Mouse (Mus musculus): ENCODE data around the gene Strada. TPM values are rescaled to one million over a fixed set of nuclear protein-coding genes. Genes with fewer than 3 reads are reported as not detected.

Strada gene
- polyA plus RNA-seq, 1 experiment from 2014 or later, result 26.6 TPM

DNA sequence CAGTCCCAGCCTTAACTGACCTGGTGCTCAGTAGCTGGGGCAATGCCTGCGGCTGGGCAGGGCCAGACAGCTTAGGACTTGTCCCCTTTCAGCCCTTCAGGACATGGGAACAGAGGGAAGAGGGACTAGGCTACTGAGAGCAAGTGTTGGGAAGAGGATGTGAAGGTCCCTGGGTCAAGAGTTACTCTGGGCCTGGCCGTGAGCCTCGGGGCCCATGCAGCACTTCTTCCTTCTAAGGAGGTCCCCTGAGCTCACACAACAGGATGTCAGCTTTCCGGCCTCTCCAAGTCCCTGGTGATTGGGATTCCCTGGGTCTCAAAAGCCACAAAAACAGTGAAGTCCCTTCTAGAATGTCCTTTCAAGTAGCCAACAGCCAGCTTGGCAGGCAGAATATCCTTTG lies 38.4 kb downstream of the Strada start:
- Histone ChIP-seq H3K4me3 (ENCODE audit: low read depth, low read length) (no peak overlapping the region), H3K36me3 (ENCODE audit: control insufficient read depth, insufficient read depth, low read length) (peaks cover 15% of the 10 kb centered on the region), H3K9me3 (replicated peaks; ENCODE audit: control insufficient read depth, low read length) (no peaks in the 10 kb centered on the region), H3K27me3 (ENCODE audit: control insufficient read depth, insufficient read depth, low read length) (no peaks in the 10 kb centered on the region), H3K27ac (ENCODE audit: low read depth, low read length) (peak overlapping the region; percentile 35; the same call in 1 of the 2 replicates), H3K9ac (ENCODE audit: low read depth, low read length) (no peak overlapping the region), H3K4me1 (ENCODE audit: control insufficient read depth, insufficient read depth, low read length) (peaks cover 20% of the 10 kb centered on the region), H3K4me2 (no peak overlapping the region)
- no peak for ATAC-seq (replicated peaks; ENCODE audit: insufficient number of reproducible peaks, low FRiP score, low TSS enrichment)
- WGBS (ENCODE audit: insufficient replicate concordance), result 72% methylated on average over 4 of the region's 4 CpGs

DNA sequence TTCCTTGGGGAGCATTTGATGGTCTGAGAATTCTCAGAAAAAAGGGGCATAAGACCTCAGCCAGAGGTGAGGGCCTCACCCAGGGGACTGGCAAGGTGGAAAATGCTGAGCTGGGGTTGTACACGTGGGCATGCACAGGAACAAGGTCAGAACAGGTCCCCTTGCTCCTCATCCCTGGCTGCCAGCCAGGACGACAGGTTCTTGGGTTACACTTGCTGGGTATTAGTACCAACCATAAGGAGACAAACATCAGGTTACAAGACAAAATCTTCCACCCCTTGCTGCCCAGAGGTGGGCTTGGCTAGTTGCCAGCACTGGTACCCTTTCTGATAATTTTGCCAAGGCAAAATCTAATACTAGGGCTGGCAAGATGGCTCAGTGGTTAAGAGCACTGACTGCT lies 39.7 kb downstream of the Strada start:
- Histone ChIP-seq H3K4me1 (ENCODE audit: control insufficient read depth, insufficient read depth, low read length) (peaks cover 24% of the 10 kb centered on the region), H3K36me3 (ENCODE audit: control insufficient read depth, insufficient read depth, low read length) (peaks cover 19% of the 10 kb centered on the region), H3K27ac (ENCODE audit: low read depth, low read length) (no peak overlapping the region), H3K27me3 (ENCODE audit: control insufficient read depth, insufficient read depth, low read length) (no peaks in the 10 kb centered on the region), H3K4me2 (no peak overlapping the region), H3K9me3 (replicated peaks; ENCODE audit: control insufficient read depth, low read length) (no peaks in the 10 kb centered on the region), H3K4me3 (ENCODE audit: low read depth, low read length) (no peak overlapping the region), H3K9ac (ENCODE audit: low read depth, low read length) (no peak overlapping the region)
- 87% methylated on average over 2 of the region's 2 CpGs for WGBS (ENCODE audit: insufficient replicate concordance)
- ATAC-seq (replicated peaks; ENCODE audit: insufficient number of reproducible peaks, low FRiP score, low TSS enrichment), result no peak

DNA sequence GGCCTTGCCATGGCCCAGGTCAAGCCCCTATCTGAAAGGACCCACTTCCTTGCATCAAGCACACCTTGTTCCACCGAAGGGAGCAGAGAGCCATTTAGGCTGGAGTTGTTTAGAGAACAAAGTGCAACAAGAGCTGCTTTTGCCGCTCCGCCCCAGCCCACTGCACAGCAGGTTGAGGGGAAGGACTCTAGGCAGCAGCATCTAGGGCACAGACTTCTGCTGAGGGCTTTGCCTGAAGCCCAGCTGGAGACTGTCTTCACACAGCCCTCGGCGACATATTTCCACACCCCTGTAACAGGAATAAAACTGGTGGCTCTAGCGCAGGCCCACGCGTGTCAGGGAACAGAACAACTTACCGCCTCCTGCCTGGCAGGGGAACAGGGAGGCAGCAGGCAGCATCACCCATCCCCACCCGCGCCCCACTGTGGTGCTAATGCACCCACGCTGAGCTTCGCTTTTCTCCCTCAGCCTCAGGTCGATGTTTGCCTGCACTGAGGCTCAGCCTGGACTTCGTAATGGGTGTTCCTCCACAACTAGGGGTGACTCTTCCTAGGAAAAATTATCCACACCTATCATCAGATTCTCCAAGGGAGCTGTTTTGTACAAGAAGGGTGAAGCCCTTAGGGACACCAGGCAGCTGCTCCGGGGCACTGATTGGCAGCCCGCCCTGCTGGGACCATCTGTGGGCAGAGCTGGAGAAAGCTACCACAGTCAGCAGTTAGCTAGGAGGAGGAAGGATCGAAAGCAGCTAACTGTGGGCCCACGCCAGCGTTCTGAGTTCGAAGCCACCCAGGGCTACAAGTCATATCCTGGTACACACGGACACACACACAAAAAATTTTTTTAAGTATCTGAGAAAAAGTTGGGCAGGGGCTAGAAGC lies 40.9 kb downstream of the Strada start, which contains the start of the genes Gm10840 and Limd2:
Gene Gm10840, plus strand, starts transcription at position 10 of the 881 bp plus-strand sequence.
Gene Limd2, minus strand, starts transcription at position 20 of the 881 bp plus-strand sequence.
- no peak for ATAC-seq (replicated peaks; ENCODE audit: insufficient number of reproducible peaks, low FRiP score, low TSS enrichment)
- H3K9ac ChIP-seq (ENCODE audit: low read depth, low read length), result peak within 1 kb of the TSS; percentile 94
- H3K9me3 ChIP-seq (replicated peaks; ENCODE audit: control insufficient read depth, low read length), result no peaks in the 10 kb centered on the region
- H3K4me2 ChIP-seq, result peak within 1 kb of the TSS; percentile 95
- peak within 1 kb of the TSS; percentile 90 for H3K4me3 ChIP-seq (ENCODE audit: low read depth, low read length)
- no peaks in the 10 kb centered on the region for H3K27me3 ChIP-seq (ENCODE audit: control insufficient read depth, insufficient read depth, low read length)
- H3K4me1 ChIP-seq (ENCODE audit: control insufficient read depth, insufficient read depth, low read length), result peaks cover 24% of the 10 kb centered on the region
- peak within 1 kb of the TSS; percentile 94 for H3K27ac ChIP-seq (ENCODE audit: low read depth, low read length)
- WGBS (ENCODE audit: insufficient replicate concordance), result 33% methylated on average over 22 of the region's 22 CpGs
- peaks cover 24% of the 10 kb centered on the region for H3K36me3 ChIP-seq (ENCODE audit: control insufficient read depth, insufficient read depth, low read length)

DNA sequence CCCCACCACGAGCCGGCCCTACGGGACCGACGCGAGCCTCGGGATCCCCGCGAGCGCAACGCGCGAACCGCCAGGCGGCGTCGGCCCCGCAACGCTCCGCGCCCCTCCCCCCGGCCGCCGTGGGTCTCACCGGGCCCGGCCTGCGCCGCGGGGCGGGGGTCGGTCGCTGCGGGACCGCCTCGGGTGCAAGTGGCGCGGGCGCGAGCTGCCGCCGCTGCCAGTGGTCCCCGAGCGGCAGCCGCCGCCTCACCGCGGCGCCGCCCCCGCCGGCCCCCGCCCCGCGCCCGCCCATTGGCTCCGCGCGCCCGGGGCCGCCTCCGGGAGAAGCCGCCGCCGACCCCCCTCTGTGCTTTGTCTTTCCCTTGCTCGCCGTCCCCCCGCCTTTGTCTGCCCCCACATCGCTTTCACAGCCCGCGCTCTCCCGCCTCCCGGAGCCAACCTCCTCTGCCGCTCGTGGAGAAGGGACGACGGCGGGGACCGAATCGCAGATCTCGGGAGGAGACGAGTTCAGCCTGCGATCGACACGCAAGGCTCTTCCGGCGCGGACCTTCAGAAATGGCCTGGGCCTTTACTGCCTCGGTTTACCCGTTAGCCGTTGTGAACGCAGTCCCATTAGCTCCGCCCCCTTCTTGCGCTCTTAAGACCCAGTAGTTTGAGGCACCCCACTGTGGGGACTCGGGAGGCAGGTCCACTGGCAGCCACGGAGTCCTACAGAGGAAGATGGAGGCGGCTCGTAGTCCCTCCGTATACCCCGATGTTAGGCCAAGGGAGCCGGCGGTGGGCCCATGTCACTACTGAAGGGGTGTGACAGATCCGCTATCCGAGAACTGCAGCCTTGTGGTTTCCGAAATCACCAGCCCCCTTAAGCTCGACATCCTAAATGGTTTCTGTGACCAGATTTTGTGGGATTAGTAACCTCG lies 41.8 kb downstream of the Strada start:
- Histone ChIP-seq H3K4me1 (ENCODE audit: control insufficient read depth, insufficient read depth, low read length) (peaks cover 24% of the 10 kb centered on the region), H3K27me3 (ENCODE audit: control insufficient read depth, insufficient read depth, low read length) (no peaks in the 10 kb centered on the region), H3K4me2 (peak overlapping the region; percentile 95), H3K27ac (ENCODE audit: low read depth, low read length) (peak overlapping the region; percentile 94), H3K9me3 (replicated peaks; ENCODE audit: control insufficient read depth, low read length) (no peaks in the 10 kb centered on the region), H3K9ac (ENCODE audit: low read depth, low read length) (peak overlapping the region; percentile 94), H3K36me3 (ENCODE audit: control insufficient read depth, insufficient read depth, low read length) (peaks cover 22% of the 10 kb centered on the region), H3K4me3 (ENCODE audit: low read depth, low read length) (peak overlapping the region; percentile 90)
- under 1% methylated on average over 77 of the region's 106 CpGs for WGBS (ENCODE audit: insufficient replicate concordance)
- ATAC-seq (replicated peaks; ENCODE audit: insufficient number of reproducible peaks, low FRiP score, low TSS enrichment), result peak; percentile 59

DNA sequence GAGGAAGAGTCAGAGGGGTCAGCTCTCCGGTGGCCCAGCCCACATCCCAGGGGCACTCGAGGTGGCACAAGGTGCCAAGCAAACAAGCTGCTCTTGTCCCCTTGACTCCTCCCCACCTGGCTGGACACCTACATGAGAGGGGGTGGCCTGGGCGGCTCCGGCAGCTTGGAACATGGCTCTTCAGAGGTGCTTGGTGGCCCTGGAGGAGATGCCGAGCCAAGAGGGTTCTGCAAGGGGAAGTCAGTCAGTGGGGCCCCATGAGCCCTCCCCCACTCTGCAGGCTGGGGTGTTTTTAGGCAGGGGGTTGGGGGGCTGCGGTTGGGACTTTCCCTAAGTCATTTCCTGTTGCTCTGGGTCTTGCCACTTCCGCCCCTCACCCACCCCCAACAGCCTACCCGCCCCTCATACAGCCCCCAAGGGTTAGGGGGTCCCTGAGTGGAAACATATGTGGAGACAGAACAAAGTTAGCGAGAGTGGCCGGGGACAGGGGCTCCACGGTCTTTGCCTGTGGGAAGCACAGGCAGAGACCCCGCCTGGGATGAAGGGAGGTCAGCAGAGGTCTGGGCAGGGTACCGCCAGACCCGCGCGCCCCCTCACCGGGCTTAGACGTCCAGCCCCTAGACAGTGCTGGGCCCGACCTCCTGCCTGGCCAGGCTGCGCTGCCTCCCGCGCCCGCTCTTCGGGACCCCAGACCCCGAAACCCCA lies 42.6 kb downstream of the Strada start:
- Histone ChIP-seq H3K9ac (ENCODE audit: low read depth, low read length) (peak overlapping the region; percentile 94), H3K27me3 (ENCODE audit: control insufficient read depth, insufficient read depth, low read length) (no peaks in the 10 kb centered on the region), H3K4me2 (peak overlapping the region; percentile 95), H3K4me3 (ENCODE audit: low read depth, low read length) (peak overlapping the region; percentile 90), H3K4me1 (ENCODE audit: control insufficient read depth, insufficient read depth, low read length) (peaks cover 24% of the 10 kb centered on the region), H3K9me3 (replicated peaks; ENCODE audit: control insufficient read depth, low read length) (no peaks in the 10 kb centered on the region), H3K27ac (ENCODE audit: low read depth, low read length) (peak overlapping the region; percentile 94), H3K36me3 (ENCODE audit: control insufficient read depth, insufficient read depth, low read length) (peaks cover 29% of the 10 kb centered on the region)
- ATAC-seq (replicated peaks; ENCODE audit: insufficient number of reproducible peaks, low FRiP score, low TSS enrichment), result peak; percentile 49; the same call in 1 of the 2 replicates
- WGBS (ENCODE audit: insufficient replicate concordance), result under 1% methylated on average over 25 of the region's 25 CpGs

DNA sequence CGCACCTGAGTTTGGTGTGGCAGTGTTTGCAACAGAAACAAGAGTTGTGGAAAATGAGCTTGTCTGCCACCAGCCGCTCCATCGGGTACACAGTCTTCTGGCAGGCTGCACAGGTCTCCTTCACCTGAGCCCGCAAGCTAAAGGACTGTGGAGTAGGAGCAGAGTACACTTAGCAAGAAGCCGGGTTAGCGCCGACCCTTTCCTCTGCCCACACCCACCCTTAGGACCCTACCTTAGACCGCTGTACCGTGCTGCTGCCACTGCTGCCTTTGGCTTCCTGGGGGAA lies 43.1 kb downstream of the Strada start:
- ATAC-seq (replicated peaks; ENCODE audit: insufficient number of reproducible peaks, low FRiP score, low TSS enrichment), result no peak
- H3K4me3 ChIP-seq (ENCODE audit: low read depth, low read length), result peak overlapping the region; percentile 90

DNA sequence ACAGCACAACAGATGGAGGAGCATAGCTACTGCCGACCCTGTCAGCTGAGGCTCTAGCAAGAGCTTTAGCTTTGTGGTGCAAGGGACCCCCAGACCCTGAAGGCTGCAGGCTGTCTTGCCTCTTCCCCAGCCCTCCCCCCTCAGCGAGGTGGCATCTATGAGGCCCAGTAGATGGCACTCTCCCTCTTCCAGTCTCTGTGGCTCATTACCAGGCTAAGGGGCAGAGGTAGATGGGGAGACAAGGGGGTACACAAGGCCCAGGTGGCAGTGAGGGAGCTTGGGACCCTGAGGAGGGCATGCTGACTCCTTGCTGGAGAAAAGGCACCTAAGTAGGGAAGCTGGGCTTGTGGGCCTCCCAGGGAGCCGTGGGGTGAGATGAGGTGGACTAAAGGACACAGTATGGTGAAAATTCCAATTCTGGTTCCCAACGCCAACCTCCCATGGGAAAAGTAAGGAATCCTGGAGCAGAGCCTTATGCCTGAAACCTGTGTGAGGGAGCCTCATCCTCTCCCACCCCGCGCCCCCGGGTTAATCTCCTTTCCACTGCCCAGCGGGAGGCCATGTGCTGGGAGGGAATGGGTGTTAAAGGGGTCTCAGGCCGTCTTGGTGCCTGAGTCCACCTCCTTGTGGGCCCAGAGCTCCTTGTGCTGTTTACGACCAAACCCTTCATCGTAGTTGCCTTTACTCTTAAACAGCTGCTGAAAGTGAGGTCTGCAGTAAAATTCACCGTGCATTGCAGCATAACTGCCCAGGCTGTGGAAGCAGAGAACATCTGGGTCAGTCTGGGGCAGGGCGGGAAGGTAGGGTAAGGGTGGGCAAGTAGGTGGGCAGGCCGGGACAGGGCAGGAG lies 43.7 kb downstream of the Strada start:
- ATAC-seq (replicated peaks; ENCODE audit: insufficient number of reproducible peaks, low FRiP score, low TSS enrichment), result no peak
- Histone ChIP-seq H3K27me3 (ENCODE audit: control insufficient read depth, insufficient read depth, low read length) (no peaks in the 10 kb centered on the region), H3K9me3 (replicated peaks; ENCODE audit: control insufficient read depth, low read length) (no peaks in the 10 kb centered on the region), H3K36me3 (ENCODE audit: control insufficient read depth, insufficient read depth, low read length) (peaks cover 27% of the 10 kb centered on the region), H3K4me3 (ENCODE audit: low read depth, low read length) (peak overlapping the region; percentile 90), H3K27ac (ENCODE audit: low read depth, low read length) (peak overlapping the region; percentile 94), H3K9ac (ENCODE audit: low read depth, low read length) (peak overlapping the region; percentile 94), H3K4me1 (ENCODE audit: control insufficient read depth, insufficient read depth, low read length) (peaks cover 20% of the 10 kb centered on the region), H3K4me2 (peak overlapping the region; percentile 95)
- WGBS (ENCODE audit: insufficient replicate concordance), result 60% methylated on average over 14 of the region's 14 CpGs

More for the DNA sequence above, 43.1 kb downstream of the Strada start:
- peaks cover 21% of the 10 kb centered on the region for H3K4me1 ChIP-seq (ENCODE audit: control insufficient read depth, insufficient read depth, low read length)
- peaks cover 32% of the 10 kb centered on the region for H3K36me3 ChIP-seq (ENCODE audit: control insufficient read depth, insufficient read depth, low read length)
- H3K27me3 ChIP-seq (ENCODE audit: control insufficient read depth, insufficient read depth, low read length), result no peaks in the 10 kb centered on the region
- WGBS (ENCODE audit: insufficient replicate concordance), result 34% methylated on average over 9 of the region's 9 CpGs
- peak overlapping the region; percentile 94 for H3K27ac ChIP-seq (ENCODE audit: low read depth, low read length)
- H3K4me2 ChIP-seq, result peak overlapping the region; percentile 95
- no peaks in the 10 kb centered on the region for H3K9me3 ChIP-seq (replicated peaks; ENCODE audit: control insufficient read depth, low read length)
- peak overlapping the region; percentile 94 for H3K9ac ChIP-seq (ENCODE audit: low read depth, low read length)

Data from heart, embryonic 11.5 days (tissue).